Mouse (Mus musculus): ENCODE data around the gene Cyp20a1.

Cyp20a1 gene

GRCm38 (mm10) chr1:60342808-60343629 is at the start of gene Cyp20a1:
Gene Cyp20a1, plus strand, starts transcription at chr1:60343323.
- peak; percentile 92 for DNase-seq

- DNase-seq: no peak
Measured at GRCm38 (mm10) chr1:60293921-60294320, 49.2 kb upstream of the Cyp20a1 start.

- DNase-seq: no peak
Measured at GRCm38 (mm10) chr1:60343630-60344455, 720 bp downstream of the Cyp20a1 start.

GRCm38 (mm10) chr1:60344670-60345069 is 1.5 kb downstream of the Cyp20a1 start:
- DNase-seq: no peak

GRCm38 (mm10) chr1:60345712-60346111 is 2.6 kb downstream of the Cyp20a1 start:
- DNase-seq: no peak

- no peak for DNase-seq
Measured at GRCm38 (mm10) chr1:60352786-60353185, 9.7 kb downstream of the Cyp20a1 start.

- no peak for DNase-seq
Measured at GRCm38 (mm10) chr1:60361626-60362025, 18.5 kb downstream of the Cyp20a1 start.

- DNase-seq: no peak
Measured at GRCm38 (mm10) chr1:60376556-60376955, 33.4 kb downstream of the Cyp20a1 start.

GRCm38 (mm10) chr1:60381910-60382309 is 38.8 kb downstream of the Cyp20a1 start:
- DNase-seq: peak; percentile 26

- DNase-seq: no peak
Measured at GRCm38 (mm10) chr1:60404848-60405247, 61.7 kb downstream of the Cyp20a1 start.

GRCm38 (mm10) chr1:60408501-60409167 is 65.5 kb downstream of the Cyp20a1 start:
- DNase-seq: no peak

GRCm38 (mm10) chr1:60409168-60409828 is 66.2 kb downstream of the Cyp20a1 start, which contains the start of gene Abi2:
Gene Abi2, plus strand, starts transcription at chr1:60409619.
- DNase-seq: peak; percentile 92

- peak; percentile 66 for DNase-seq
Measured at GRCm38 (mm10) chr1:60409928-60410817, 67.0 kb downstream of the Cyp20a1 start.

GRCm38 (mm10) chr1:60416724-60417123 is 73.6 kb downstream of the Cyp20a1 start:
- DNase-seq: no peak

GRCm38 (mm10) chr1:60423882-60424281 is 80.8 kb downstream of the Cyp20a1 start:
- no peak for DNase-seq

- DNase-seq: no peak
Measured at GRCm38 (mm10) chr1:60428341-60428740, 85.2 kb downstream of the Cyp20a1 start.

- DNase-seq: no peak
Measured at GRCm38 (mm10) chr1:60428932-60429331, 85.8 kb downstream of the Cyp20a1 start.

GRCm38 (mm10) chr1:60431531-60431930 is 88.4 kb downstream of the Cyp20a1 start:
- DNase-seq: no peak

- no peak for DNase-seq
Measured at GRCm38 (mm10) chr1:60432497-60432896, 89.4 kb downstream of the Cyp20a1 start.
